Mouse (Mus musculus) urinary bladder, postnatal 10 days (tissue): ENCODE data around the gene Ldlr.
"Not testable (repeated sequence)": the region's sequence is repeated elsewhere in the genome, so short reads cannot be mapped to it uniquely, and the experiment has no call there.

Experiments used
- DNase-seq: peaks from one replicate; pipeline ENCODE4 v3.0.0; 2022; ENCODE audit warnings: low spot score

Ldlr gene

GRCm38 (mm10) chr9:21791861-21792260, 68.6 kb downstream of the Ldlr start:
- no peak for DNase-seq

GRCm38 (mm10) chr9:21792644-21793043, 69.4 kb downstream of the Ldlr start:
- DNase-seq, result no peak

- DNase-seq, result not testable (repeated sequence)
Observed at GRCm38 (mm10) chr9:21793507-21793906, 70.2 kb downstream of the Ldlr start.

- DNase-seq, result no peak
Observed at GRCm38 (mm10) chr9:21794344-21794834, 71.1 kb downstream of the Ldlr start.

- DNase-seq, result no peak
Observed at GRCm38 (mm10) chr9:21794925-21795324, 71.6 kb downstream of the Ldlr start.

- no peak for DNase-seq
Observed at GRCm38 (mm10) chr9:21795579-21795978, 72.3 kb downstream of the Ldlr start.

- no peak for DNase-seq
Observed at GRCm38 (mm10) chr9:21796259-21796658, 73.0 kb downstream of the Ldlr start.

GRCm38 (mm10) chr9:21796919-21797318, 73.6 kb downstream of the Ldlr start:
- DNase-seq, result no peak

GRCm38 (mm10) chr9:21797921-21798344, 74.7 kb downstream of the Ldlr start:
- DNase-seq, result peak; percentile 35

GRCm38 (mm10) chr9:21798345-21799009, 75.2 kb downstream of the Ldlr start, which contains the start of gene Kank2:
Gene Kank2, minus strand, starts transcription at chr9:21798744.
- peak; percentile 75 for DNase-seq

- DNase-seq, result no peak
Observed at GRCm38 (mm10) chr9:21799010-21799350, 75.7 kb downstream of the Ldlr start.
